Mouse (Mus musculus) layer of hippocampus, adult 18-20 months (tissue): ENCODE measurements at regions not wholly inside any gene's neighbourhood (a gene's known extent, or its start where the extent isn't known, plus 50 kb on each side); places are given as distances from the start of the nearest gene placed in this dataset.

Experiments
- DNase-seq, 2 experiments: peaks; one replicate each; pipeline ENCODE4 v3.0.0; 2022; ENCODE audit warnings: low spot score in 2 of 2

DNA sequence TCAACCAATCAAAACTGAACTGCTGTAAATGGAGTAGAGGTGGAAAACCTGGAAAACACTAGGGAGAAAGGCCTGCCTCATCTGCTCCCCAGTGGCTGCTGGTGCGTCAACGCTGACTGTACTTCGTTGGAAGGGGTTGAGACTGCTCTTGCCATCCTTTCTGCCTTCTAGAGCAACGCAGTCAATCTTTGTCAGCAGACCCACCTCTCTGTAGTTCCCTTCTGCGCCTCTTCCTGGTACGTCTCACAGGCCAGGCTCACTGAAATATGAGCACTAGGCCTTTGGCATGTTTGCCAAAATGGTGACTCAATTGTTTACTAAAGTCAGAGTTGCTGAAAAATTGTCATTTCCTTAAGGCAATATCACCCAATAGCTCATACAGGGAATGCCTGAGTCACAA is 201.2 kb upstream of the Tle4 start:
- DNase-seq: no peak

DNA sequence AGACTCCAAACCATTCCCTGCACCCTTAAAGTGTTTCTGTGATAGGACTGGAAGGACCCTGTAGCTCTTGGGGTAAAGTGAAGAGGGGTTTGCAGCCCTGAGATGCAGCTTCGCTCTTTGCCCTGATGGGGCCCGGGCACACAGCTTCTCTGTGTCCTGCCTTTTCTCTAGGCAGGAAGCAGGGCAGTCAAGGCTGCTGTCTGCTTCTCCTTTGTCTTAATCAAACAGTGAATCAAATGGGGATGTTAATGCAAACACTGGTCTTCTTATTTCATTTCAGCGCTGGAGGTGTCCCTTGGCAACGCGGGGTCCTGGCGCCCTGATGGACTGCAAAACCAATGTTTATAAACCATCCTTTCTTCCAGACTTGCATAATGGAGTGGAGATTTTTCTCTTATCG is 200.6 kb upstream of the Tle4 start:
- DNase-seq: no peak

DNA sequence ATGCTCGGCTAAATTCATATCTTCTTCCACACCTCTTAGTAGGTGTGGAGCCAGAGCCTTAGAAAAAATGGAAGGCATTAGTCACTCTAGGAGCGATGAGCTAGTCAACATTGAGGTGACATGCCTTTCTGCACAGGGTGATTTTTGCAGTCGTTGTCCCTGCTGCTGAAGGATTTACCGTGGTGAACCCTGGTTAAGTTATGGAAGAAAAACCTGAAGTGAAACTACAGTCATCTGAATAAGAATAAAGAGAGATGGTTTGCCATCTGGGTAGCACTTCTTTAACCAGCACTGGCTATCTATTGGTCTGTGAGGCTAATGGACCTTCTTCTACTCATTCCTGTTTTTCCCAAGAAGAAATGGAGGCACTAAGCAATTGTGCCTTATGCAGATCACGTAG is 198.1 kb upstream of the Tle4 start:
- DNase-seq: no peak

DNA sequence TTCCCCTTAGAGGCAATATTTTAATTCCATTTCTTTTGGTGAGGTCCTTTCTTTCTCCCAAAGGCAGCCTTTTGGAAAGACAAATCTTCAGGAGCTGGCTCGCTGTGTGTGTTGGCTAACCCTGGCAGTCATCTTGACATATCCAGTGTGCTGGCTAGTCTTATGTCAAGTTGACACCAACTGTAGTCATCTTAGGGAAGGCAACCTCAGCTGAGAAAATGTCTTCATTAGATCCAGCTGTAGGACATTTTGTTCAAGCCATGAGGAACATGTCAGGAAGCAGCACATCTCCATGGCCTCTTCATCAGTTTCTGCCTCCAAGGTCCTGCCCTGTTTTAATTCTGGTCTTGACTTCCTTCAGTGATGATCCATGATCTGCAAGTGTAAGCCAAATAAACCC is 192.1 kb upstream of the Tle4 start:
- no peak for DNase-seq

DNA sequence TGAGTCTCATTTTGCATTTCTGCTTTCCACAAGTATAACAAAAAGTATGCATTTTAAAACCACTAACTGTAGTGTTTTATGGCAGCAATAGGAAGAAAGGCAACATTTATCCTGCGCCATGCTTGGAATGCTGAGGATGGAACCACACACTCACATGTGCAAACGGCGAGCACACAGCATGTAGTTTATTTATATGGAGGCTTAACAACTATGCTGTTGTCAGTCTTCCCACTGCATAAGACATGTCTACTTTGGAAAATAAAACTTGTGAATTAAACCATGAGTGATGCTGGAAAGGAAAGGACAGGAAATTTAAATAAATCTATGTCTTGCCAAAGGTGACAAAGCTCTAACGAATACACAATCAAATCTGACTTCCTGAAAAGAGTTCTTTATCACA is 190.8 kb upstream of the Tle4 start:
- no peak for DNase-seq

DNA sequence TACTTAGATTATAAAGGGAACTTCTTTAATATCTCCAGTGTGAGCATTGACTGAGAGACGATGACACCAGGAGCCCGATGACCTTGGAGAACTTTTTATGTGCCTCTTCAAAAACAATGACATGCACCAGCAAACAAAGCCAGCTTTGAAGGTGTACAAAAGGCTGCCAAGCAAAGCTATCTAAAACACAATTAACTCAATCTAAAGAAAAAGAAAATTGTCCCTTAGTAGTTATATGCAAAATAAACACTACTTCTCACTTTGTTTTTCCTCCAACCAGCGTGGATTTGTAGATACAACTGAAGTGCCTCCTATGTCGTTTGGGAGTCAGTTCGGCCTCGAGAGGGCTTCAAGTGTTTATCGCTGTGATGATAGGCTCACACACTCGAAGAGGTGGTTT is 189.0 kb upstream of the Tle4 start:
- DNase-seq: no peak

DNA sequence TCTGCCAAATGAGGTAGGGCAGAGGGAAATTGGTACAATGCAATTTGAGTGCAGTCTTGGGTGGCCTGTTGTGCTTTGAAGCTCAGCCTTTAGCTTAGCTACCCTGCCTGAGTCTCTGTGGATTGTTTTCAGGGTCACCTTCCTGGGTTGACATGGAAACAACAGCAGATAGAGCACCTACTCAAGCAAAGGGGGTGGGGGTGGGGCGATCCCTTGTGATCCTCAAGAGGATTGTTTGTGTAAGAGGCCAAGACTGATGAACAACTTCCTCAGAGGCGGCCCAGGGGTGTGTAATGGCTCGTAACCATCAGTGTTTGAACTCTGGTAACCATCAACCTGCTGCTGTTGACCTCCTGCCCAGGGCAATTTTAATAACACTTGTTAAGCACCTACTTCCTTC is 187.8 kb upstream of the Tle4 start:
- DNase-seq: no peak

DNA sequence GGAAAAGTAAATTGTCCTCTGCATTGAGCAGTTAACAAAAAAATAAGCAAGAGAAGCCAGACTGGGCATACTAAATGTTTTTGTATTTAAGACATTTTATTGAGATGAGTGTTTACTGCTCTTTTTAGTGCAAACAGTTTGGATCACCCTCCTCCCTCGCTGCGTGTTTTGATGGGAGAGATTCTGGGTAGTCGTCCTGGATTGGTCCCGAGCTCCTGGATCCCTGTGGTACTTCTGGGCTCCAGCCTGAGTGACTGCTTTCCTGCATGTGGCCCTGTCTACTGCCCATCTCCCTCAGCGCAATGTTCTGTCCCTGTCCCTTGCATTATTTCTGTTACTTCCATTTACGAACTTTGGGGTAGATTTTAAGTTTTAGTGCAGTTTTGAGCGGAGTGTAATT is 179.9 kb upstream of the Tle4 start:
- DNase-seq: no peak

DNA sequence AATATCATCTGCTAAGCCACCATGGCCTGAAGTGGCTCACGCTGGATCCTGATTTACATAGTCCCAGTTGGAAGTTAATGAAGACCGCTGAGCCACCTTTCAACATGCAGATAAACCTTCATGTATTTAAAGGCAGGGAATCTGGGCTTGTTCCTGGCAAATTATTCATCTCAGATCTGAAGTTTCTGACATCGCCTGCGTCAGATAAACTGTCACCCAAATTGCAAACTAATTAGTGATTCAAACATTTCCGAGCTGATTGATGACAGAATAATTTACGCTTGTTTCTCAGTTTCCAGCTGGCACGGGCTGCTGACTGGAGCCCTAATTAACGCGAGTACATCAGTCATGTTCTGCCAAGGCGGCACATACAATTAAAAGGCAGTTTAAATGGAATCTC is 179.3 kb upstream of the Tle4 start:
- peak; percentile 41 to 78 for DNase-seq

DNA sequence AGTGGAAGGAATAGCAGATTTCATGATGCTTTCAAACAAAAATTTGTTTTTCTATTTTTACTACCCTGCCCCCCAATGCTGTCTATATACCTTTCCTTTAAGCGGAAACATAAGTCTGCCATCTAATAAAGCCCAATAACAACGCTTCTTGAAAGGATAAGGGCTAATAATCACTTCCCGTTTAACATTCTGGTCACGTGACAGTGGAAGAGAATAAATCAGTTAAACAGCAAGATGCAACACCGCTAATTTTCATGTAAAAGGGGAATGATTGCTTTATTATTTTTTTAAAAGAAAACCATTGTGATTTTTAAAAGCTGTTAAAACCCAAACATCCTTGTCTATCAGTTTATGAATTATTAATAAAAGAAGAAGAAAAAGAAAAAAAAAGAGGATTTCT is 178.9 kb upstream of the Tle4 start:
- no peak for DNase-seq

DNA sequence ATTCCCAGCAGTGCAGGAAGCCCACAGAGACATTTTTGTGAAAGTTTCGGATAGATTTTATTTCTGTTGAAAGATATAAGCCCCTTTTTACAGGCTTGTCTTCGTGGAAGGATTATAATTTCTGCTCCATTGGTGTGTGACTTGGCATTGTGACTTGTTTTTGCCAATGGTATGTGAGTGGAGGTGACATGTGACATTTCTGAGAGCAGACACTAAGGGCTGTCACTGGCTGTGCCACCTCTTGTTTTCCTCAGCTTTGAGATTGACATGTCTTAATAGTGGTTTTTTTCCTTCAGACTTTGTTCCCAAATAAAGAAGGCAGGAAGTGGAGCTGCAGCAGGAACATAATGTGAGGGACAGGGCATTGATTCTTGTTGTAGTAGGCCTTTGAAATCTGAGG is 174.9 kb upstream of the Tle4 start:
- no peak for DNase-seq

DNA sequence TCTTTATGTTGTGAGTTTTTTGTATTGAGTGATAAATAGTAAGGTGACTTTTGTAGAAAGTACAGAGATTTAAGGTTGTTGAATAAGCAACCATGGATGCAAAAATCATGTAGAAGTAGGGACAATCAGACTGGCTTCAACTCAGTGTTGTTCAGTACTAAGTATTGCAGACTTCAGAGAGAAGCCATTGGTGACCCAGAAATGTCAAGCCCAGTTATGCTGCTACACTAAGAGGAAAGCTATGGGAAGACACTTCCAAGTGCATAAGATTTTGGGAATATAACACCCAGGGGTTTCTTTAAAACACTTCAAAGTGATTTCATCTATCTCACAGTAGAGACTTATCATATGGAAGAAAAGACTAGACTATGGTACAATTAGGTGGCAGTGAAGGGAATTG is 154.8 kb upstream of the Tle4 start:
- DNase-seq: no peak

DNA sequence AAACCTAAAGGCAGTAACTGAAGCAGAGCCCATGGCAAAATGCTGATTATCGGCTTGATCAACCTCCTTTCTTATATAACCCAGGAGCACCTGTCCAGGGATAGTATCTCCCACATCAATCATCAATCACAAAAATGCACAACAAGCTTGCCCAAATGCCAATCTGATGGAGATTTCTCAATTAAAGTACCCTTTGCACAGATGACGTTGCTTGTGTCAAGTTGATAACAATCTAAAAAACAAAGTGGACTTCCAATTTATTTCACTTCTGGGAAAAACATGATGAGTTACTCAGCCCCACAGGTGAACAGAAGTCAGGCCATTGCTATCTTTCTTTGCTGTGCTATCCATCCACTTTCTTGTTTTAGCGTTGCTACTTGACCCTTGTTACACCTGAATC is 144.5 kb upstream of the Tle4 start:
- no peak for DNase-seq

DNA sequence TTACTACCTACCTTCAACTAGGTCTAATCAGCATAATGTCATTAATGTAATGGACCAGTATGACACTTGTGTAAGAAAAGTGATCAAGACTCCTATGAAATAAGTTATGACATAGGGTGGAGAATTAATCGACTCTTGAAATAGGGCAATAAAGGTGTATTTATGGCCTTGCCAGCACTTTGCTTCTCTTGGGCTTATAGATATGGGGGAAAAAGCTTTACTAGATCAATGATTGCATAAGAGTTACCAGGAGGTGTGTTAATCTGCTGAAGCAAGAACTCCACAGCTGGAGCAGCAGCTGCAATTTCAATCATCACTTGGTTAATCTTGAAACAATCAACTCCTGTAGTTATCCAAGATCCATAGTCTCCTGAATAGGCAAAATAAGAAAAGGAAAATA is 143.1 kb upstream of the Tle4 start:
- DNase-seq: no peak

DNA sequence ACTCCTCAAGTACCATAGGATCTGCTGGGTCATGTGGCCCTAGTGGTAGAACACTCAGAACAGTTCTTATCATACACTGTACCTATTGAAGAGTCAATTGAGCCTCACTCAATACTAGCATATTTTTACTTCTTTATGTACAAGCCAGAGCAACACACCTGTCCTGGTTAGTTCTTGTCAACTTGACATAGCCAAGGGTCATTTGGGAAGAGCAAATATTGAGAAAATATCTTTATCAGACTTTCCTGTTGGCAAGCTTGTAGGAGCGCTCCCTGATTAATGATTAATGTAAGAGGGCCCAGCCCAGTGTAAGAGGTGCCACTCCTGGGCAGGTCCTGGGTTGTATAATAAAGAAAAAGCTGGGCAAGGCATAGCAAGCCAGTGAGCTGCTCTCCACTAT is 142.3 kb upstream of the Tle4 start:
- DNase-seq: no peak

DNA sequence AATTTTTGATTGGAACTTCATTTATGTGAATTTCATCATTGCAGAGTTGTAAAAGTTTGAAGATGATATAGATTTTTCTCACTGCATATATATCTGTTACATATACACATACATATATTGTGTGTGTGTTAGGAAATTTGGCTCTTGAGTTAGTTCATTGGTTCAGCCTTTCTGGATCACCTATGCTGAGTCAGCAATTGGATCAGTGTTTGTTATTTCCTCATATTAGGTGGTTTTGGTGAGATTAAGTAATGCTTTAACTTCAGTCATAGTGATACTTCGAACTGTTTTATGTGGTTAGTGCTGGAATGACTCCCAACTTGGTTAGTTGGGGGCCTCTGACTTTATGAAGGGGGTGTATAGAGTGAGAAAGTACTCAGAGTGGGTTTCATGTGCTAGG is 138.7 kb upstream of the Tle4 start:
- DNase-seq: no peak

DNA sequence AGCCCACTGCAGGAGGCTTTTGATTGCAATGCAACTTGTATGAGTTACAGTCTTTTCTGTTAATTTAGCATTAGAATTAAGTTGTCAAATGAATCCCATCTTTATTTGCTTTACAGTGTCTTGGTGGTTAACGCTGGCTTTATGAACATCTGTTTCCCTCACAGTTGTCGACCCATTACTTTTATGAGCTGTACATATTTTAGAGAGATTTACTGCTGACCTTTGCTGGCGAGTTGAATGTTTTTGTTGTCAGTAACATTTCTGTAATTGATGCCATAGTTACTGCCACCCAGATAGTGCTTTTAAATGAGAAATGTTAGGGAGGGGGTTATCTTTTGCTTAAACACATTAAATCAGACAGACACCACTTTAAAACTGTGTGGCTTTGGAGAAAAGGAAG is 127.5 kb upstream of the Tle4 start:
- DNase-seq: no peak

DNA sequence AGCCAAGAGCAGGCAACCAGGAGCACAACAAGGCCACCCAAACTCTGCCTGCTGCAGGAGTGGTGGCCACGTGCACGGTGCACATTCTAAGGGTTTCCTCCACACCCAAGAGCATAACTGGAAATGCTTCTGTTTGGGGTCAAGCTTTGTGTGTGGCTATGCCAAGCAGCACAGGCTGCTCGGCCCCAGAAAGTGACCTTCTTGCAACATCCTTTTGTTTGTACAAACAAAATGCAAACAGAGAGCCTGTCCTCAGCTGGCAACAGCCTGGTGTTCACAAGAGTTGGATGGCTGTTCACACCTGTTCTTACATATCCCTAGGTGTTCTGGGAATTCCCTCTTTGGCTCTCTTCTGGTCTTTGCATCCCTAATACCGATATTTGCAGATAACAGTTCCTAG is 126.8 kb upstream of the Tle4 start:
- DNase-seq: no peak

DNA sequence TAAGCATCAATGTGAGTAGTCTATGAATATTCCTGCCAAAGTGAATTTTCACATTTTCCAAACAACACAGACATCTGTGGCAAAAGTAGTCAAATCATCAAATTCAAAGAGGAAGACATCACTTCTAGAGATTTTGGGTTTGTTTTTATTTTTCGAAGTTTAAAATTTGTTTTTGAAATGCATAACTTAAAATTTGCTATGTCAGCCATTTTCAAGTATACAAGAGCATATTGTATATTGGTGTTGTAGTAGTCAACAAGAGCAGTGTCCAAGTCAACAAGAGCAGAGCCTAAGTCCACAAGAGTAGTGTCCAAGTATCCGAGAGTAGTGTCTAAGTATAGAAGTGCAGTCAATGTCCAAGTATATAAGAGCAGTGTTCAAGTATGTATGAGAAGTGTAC is 107.9 kb upstream of the Tle4 start:
- DNase-seq: no peak

DNA sequence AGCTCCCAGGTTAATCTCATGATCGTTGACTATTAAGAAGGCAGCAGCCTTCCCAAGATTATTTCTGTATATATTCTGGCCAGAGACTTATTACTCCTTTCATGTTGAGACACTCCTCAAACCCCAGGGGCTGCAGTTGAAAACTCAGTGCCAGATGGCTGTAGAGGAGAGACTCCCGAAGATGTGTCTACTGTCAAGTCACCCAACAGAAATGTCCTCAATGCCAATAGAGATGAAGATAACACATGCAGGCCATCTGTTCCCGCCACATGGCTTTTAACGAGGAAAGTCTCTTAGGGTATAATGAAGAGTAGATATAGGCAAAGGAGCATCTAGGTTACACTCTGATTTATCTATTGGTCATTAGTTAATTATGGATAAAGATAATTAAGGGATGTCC is 103.3 kb upstream of the Tle4 start:
- peak; percentile 10 to 41 for DNase-seq

DNA sequence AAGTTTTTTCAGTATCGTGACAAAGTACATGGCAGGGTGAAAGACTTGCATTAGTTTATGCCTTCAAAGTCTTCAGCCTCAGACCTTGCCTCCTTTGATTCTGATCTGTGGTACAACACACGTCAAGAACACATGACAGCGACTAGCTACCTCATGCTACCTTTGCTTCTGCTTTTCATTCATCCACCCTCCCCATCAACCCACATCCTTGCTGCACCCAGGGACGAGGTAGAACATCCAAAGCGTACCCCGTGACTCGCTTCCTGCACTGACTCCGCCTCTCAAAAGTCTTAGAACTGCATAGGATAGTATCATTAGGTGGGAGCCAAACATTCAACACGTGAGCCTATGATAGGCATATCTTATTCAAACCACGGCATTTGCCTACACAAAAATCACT is 97.5 kb upstream of the Tle4 start:
- no peak for DNase-seq

DNA sequence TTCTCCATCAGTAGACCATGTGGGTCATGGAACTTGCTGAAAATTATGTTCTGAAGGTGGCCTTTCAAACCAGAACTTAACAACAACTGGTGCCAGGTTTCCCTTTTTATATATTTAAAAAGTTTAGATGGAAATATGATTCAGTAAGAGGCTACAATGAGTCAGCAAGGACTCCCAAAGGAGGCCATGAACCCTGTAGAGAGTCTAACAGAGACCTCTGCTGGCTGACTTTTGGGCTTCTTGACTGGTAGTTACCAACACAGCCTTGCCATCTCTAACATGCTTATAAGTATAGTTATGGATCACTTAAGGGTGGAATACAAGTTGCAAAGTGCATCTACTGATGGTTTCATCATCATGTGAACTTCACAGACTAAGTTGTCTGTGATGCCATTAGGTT is 94.3 kb upstream of the Tle4 start:
- no peak for DNase-seq

DNA sequence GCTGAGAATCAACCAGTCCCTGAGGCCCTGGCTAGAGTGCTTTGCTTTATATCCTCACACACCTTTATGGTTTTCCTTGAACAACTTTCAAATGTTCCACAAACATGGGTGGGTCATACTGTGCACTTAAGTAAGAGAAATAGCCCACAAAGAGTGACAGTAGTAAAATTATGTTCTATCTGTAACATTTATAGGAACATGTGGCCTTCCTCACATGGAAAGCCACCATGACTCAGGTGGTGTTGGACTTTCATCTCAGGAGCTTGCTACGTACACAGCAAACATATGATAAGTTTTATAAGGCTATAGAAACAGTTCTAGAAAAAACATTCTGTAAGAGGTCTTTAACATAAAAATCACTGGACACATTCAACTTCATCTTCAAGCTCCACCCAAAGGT is 87.8 kb upstream of the Tle4 start:
- no peak for DNase-seq

DNA sequence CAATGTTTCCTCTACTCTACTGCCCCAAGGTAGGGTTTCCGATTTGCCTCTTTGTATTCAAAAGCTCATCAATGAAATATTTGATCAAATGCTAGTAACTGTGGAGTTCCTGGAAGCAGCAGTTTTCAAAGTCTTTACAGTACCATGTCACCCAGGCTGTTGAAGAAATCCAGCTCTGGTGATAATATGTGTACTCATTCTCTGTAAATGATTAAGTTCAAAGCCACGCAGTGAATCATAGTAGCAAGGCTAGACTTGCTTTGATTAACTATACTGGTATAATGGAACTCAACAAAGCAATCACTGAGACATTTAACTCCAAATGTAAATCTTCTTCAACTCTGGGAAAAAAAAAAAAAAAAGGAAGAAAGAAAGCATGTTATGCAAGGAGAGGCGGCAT is 86.8 kb upstream of the Tle4 start:
- DNase-seq: no peak

DNA sequence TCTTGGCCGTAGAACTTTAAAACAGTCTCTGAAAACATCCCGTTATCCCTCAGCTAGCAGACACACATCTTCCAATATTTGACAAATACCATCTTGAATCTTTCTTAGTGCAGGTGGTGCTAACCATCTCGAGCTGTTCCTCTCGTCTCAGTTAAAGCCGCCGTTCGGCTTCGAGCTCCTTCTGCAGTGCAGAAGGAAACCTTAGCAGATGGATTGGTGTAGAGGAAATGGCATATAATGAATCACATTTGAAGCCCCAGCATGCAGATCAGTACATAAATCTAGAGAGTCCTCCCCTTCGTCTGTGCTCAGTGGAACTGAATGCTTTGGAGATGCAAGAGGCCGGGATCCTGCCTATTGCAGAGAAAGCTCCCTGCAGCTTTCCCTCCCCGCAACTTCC is 83.5 kb upstream of the Tle4 start:
- peak; percentile 54 to 69 for DNase-seq
